Mouse (Mus musculus): Measurements from ENCODE around the gene Fnip2. TPM values are rescaled to one million over a fixed set of nuclear protein-coding genes. Genes with fewer than 3 reads are reported as not detected.

Fnip2 gene
- total and polyA plus RNA-seq, 2 experiments from 2014 or later = 2.1 to 18.3 TPM

DNA sequence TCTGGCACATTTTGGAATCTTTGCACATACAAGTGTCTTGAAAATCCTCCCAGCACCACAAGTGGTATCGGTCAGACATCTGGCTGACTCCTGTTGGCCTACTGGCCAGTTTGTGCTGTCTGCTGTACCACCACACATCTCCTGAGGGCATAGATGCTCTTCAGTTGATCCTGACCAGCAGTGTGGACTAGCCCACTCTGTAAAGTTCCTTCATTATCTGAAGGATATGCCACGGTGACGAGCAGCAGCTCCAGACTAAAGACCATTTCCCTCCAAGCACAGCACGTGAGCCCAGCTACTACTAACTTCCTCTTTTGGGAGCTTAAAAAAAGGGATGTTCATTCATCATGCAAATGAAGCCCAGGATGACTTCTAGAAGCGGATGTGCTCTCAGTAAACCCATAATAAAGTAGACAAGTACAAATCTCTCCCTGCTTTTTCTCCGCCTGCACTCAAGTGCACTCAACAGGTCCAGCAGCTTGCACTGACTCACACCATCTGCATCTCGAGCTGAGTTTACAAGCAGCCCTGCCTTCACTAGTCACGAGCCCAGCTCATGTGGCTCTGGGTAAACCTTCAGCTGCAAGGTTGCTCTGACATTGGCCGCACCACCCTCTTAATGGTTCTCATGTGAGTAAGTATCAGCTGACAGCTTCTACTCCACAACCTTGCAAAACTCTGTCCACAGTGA, 35.9 kb downstream of the Fnip2 start:
- WGBS = 19% methylated on average over 9 of the region's 9 CpGs
- H3K9me3 ChIP-seq (replicated peaks; ENCODE audit: control insufficient read depth, low read length) = no peaks in the 10 kb centered on the region
- peak overlapping the region; percentile 3 for H3K4me3 ChIP-seq (ENCODE audit: low read depth, low read length)
- no peaks in the 10 kb centered on the region for H3K36me3 ChIP-seq (replicated peaks; ENCODE audit: control insufficient read depth, insufficient read depth, low read length)
- 0 out of 2 replicates have a peak, but pooled peaks have one; percentile 3 for TF ChIP-seq CTCF (IDR thresholded peaks at IDR 0.05; ENCODE audit: low read depth)
- peak; percentile 76 for TF ChIP-seq EP300 (IDR thresholded peaks at IDR 0.05; ENCODE audit: low read depth)
- H3K27me3 ChIP-seq (ENCODE audit: control insufficient read depth, insufficient read depth, low read length) = no peaks in the 10 kb centered on the region
- peak overlapping the region; percentile 50 for H3K4me2 ChIP-seq (ENCODE audit: low read depth, low read length)
- peak; percentile 96 for ATAC-seq (ENCODE audit: insufficient read depth, low read depth)
- peaks cover 18% of the 10 kb centered on the region for H3K4me1 ChIP-seq (ENCODE audit: control insufficient read depth, insufficient read depth)
- peak overlapping the region; percentile 85 for H3K27ac ChIP-seq (ENCODE audit: low read depth)
- DNase-seq (ENCODE audit: low spot score) = peak; percentile 89
- H3K9ac ChIP-seq (replicated peaks; ENCODE audit: low read depth, low read length) = no peak overlapping the region; the same call in 1 of the 2 replicates

DNA sequence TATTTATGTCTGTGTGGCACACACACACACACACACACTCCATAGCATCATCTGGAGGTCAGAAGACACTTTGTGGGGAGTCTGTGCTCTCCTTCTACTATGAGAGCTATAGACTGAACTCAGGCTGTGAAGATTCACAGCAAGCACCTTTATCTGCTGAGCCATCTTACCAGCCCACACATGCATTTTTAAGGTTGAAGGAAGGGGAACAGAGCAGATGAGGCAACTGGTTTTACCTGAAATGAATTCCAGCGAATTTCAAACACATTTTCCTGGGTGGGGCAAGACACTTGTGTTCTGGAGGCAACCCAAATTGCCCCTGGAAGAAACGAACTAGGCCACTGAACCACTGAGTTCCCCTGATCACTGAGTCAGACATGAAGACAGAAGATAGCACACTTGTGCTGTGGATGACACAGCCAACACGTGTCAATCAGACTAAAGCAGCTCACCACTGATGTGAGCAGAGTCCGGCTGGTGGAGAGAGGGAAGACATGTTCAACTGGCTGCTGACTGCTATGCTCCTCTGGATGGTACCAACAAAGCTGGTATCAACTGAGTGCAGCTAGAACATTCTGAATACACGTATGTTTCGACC, 38.0 kb downstream of the Fnip2 start:
- Histone ChIP-seq H3K9ac (replicated peaks; ENCODE audit: low read depth, low read length) (no peak overlapping the region), H3K9me3 (replicated peaks; ENCODE audit: control insufficient read depth, low read length) (no peaks in the 10 kb centered on the region), H3K27ac (ENCODE audit: low read depth) (no peak overlapping the region), H3K27me3 (ENCODE audit: control insufficient read depth, insufficient read depth, low read length) (no peaks in the 10 kb centered on the region), H3K4me3 (ENCODE audit: low read depth, low read length) (no peak overlapping the region), H3K4me1 (ENCODE audit: control insufficient read depth, insufficient read depth) (peaks cover 21% of the 10 kb centered on the region), H3K36me3 (replicated peaks; ENCODE audit: control insufficient read depth, insufficient read depth, low read length) (no peaks in the 10 kb centered on the region), H3K4me2 (ENCODE audit: low read depth, low read length) (no peak overlapping the region)
- no peak for DNase-seq (ENCODE audit: low spot score)
- TF ChIP-seq CTCF (IDR thresholded peaks at IDR 0.05; ENCODE audit: low read depth) (no peak), EP300 (IDR thresholded peaks at IDR 0.05; ENCODE audit: low read depth) (no peak)
- 71% methylated on average over 6 of the region's 6 CpGs for WGBS
- no peak for ATAC-seq (ENCODE audit: insufficient read depth, low read depth)

DNA sequence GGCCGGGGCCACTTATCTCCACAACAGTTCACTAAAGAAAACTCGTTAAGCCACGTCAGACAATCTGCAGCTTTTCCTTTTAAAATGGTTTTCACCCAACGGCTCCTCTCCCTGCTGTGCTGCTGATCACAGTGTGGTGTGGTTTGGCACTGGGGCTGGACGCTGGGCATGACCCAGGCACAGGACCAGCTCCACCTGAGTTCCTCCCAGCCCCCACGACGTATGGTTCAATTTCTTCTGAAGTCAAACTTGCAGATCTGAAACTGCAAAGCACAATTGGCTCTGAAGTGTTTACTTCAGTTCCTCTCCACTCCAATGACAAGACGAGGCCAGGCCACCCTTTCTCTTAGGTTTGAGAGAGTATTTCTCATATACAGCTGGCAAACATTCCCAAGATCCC, 39.1 kb downstream of the Fnip2 start:
- Histone ChIP-seq H3K4me2 (ENCODE audit: low read depth, low read length) (no peak overlapping the region), H3K36me3 (replicated peaks; ENCODE audit: control insufficient read depth, insufficient read depth, low read length) (no peaks in the 10 kb centered on the region), H3K27me3 (ENCODE audit: control insufficient read depth, insufficient read depth, low read length) (no peaks in the 10 kb centered on the region), H3K4me3 (ENCODE audit: low read depth, low read length) (no peak overlapping the region), H3K27ac (ENCODE audit: low read depth) (0 out of 2 replicates have a peak overlapping the region, but pooled peaks have one; percentile 7), H3K9me3 (replicated peaks; ENCODE audit: control insufficient read depth, low read length) (no peaks in the 10 kb centered on the region), H3K4me1 (ENCODE audit: control insufficient read depth, insufficient read depth) (peaks cover 21% of the 10 kb centered on the region), H3K9ac (replicated peaks; ENCODE audit: low read depth, low read length) (no peak overlapping the region; the same call in 1 of the 2 replicates)
- TF ChIP-seq EP300 (IDR thresholded peaks at IDR 0.05; ENCODE audit: low read depth) (no peak), CTCF (IDR thresholded peaks at IDR 0.05; ENCODE audit: low read depth) (no peak)
- DNase-seq (ENCODE audit: low spot score) (no peak), ATAC-seq (ENCODE audit: insufficient read depth, low read depth) (no peak)
- 55% methylated on average over 8 of the region's 8 CpGs for WGBS

DNA sequence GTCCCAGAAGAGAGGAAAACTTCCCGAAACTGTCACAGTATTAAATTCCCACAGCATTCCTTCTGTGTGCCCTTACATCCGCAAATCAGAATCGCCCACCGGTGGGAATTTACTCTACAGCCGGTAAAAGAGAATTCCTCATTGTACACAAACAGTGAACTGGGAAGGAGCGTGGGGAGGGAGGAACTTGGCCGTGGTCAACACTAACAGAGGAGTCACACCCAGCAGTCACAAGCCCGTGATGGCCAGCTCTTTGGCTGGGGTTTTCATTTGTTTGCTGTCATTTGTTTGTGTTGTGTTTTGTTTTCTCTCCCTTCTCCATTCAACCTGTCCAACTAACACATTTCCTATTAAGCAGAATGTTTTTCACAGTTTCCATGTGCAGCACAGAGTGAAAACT, 39.7 kb downstream of the Fnip2 start:
- no peaks in the 10 kb centered on the region for H3K9me3 ChIP-seq (replicated peaks; ENCODE audit: control insufficient read depth, low read length)
- H3K4me3 ChIP-seq (ENCODE audit: low read depth, low read length) = no peak overlapping the region
- no peak for DNase-seq (ENCODE audit: low spot score)
- H3K36me3 ChIP-seq (replicated peaks; ENCODE audit: control insufficient read depth, insufficient read depth, low read length) = no peaks in the 10 kb centered on the region
- no peak overlapping the region for H3K4me2 ChIP-seq (ENCODE audit: low read depth, low read length)
- ATAC-seq (ENCODE audit: insufficient read depth, low read depth) = no peak
- TF ChIP-seq CTCF (IDR thresholded peaks at IDR 0.05; ENCODE audit: low read depth) = no peak
- TF ChIP-seq EP300 (IDR thresholded peaks at IDR 0.05; ENCODE audit: low read depth) = no peak
- 0 out of 2 replicates have a peak overlapping the region, but pooled peaks have one; percentile 7 for H3K27ac ChIP-seq (ENCODE audit: low read depth)
- H3K9ac ChIP-seq (replicated peaks; ENCODE audit: low read depth, low read length) = no peak overlapping the region; the same call in 1 of the 2 replicates
- 60% methylated on average over 8 of the region's 8 CpGs for WGBS
- H3K27me3 ChIP-seq (ENCODE audit: control insufficient read depth, insufficient read depth, low read length) = no peaks in the 10 kb centered on the region
- H3K4me1 ChIP-seq (ENCODE audit: control insufficient read depth, insufficient read depth) = peaks cover 21% of the 10 kb centered on the region

DNA sequence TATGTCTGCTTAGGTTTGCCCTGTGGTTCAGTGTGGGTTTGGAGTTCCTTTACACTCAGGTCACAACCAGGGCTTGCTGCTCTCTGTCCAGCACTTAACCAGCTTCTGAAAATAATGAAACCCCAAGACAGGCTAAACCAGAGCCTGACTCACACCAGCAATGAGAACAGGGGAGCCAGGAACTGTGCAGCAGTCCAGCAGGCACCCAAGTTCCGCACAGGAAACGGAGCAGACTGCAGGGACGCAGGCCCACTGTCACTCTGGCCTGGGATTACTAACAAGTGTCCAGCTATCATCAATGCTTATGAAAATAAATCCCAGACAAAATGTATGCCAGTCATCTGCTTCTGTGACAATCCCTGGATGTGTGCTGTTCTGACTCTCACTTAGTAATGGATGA, 40.1 kb downstream of the Fnip2 start:
- Histone ChIP-seq H3K4me1 (ENCODE audit: control insufficient read depth, insufficient read depth) (peaks cover 21% of the 10 kb centered on the region), H3K36me3 (replicated peaks; ENCODE audit: control insufficient read depth, insufficient read depth, low read length) (no peaks in the 10 kb centered on the region), H3K27ac (ENCODE audit: low read depth) (0 out of 2 replicates have a peak overlapping the region, but pooled peaks have one; percentile 43), H3K9me3 (replicated peaks; ENCODE audit: control insufficient read depth, low read length) (no peaks in the 10 kb centered on the region), H3K4me2 (ENCODE audit: low read depth, low read length) (no peak overlapping the region), H3K9ac (replicated peaks; ENCODE audit: low read depth, low read length) (no peak overlapping the region), H3K4me3 (ENCODE audit: low read depth, low read length) (no peak overlapping the region), H3K27me3 (ENCODE audit: control insufficient read depth, insufficient read depth, low read length) (no peaks in the 10 kb centered on the region)
- 81% methylated on average over 3 of the region's 3 CpGs for WGBS
- no peak for ATAC-seq (ENCODE audit: insufficient read depth, low read depth)
- TF ChIP-seq CTCF (IDR thresholded peaks at IDR 0.05; ENCODE audit: low read depth) (no peak), EP300 (IDR thresholded peaks at IDR 0.05; ENCODE audit: low read depth) (no peak)
- DNase-seq (ENCODE audit: low spot score) = no peak
